Mouse (Mus musculus) ZHBTc4 (cell line): ENCODE results near the gene Tnrc6a.
A peak's percentile ranks its signal among the peaks of the same experiment; 100 is the strongest.
"Not testable (repeated sequence)": the region's sequence is repeated elsewhere in the genome, so short reads cannot be mapped to it uniquely, and the experiment has no call there.

Experiments
- DNase-seq: peaks from one replicate; pipeline ENCODE4 v3.0.0-alpha.2; 2011; ENCODE audit warnings: low read depth, low spot score

The Tnrc6a gene

GRCm38 (mm10) chr7:123123665-123124298, at the start of gene Tnrc6a:
Gene Tnrc6a (plus strand): TSS chr7:123123885.
- peak; percentile 95 for DNase-seq

GRCm38 (mm10) chr7:123082236-123082635, 41.4 kb upstream of the Tnrc6a start:
- DNase-seq, result no peak

DNA sequence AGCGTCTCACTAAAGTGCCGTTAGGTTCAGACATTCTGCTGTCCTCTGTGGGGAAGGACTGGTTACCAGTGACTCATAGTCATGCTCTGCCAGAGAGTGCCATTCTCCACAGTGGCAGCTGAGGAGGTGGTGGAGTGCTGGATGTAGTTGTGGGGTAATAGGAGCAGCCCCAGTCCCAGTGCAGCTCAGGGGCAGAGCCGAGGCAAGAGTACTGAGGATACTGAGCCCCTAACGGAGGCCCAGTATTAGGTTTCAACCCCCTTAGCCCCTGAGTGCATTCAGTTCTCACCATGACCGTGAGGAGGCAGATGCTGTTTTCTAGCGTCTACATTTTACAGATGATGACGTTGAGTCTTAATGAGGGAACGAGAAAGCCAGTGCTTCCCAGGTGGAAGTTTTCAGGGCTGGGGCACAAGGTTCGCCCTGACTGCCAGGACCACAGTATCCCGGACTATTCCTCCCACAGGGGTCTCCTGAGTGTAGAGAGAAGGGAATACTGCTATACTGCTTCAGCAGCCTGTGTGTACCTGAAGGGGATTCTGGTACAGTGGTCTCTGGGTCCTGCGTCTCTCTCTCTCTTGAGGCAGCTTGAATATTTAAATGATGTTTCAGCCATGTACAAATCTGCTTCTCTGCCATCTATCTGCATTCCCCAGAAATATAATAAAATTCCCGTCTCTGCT, 40.1 kb upstream of the Tnrc6a start:
- no peak for DNase-seq

- peak; percentile 33 for DNase-seq
Measured at GRCm38 (mm10) chr7:123084180-123084691, 39.4 kb upstream of the Tnrc6a start.

GRCm38 (mm10) chr7:123084708-123085107, 39.0 kb upstream of the Tnrc6a start:
- DNase-seq, result peak; percentile 47

GRCm38 (mm10) chr7:123088920-123089319, 34.8 kb upstream of the Tnrc6a start:
- DNase-seq, result no peak

DNA sequence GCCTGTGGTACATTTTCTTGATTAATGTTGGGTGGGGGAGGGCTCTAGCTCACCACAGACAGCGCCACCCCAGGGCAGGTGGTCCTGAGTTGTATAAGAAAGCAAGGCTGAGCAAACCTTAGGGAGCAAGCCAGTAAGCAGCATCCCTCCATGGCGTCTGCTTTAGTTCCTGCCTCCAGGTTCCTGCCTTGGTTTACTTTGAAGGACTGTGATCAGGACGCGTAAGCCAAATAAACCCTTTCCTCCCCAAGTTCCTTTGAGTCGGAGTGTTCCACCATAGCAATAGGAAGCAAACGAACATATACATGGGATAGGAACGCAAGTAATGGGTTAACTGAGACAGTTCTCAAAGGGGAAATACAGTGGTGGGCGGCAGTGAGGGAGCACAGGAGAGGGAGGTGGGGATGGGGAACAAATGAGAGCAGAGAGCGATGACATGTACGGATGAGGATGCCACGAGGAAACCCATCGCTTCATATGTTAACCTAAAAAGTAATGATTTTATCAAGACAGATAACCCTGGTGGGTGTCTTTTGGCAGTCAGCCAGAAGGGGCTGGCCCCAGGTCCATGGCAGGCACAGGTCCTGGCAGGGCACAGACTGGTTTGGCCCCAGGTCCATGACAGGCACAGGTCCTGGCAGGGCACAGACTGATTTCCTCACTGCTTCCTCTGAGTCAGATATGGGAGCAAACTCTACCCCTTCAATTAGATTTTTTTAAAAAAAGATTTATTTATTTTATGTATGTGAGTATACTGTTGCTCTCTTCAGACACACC, 27.2 kb upstream of the Tnrc6a start:
- DNase-seq, result peak; percentile 30

DNA sequence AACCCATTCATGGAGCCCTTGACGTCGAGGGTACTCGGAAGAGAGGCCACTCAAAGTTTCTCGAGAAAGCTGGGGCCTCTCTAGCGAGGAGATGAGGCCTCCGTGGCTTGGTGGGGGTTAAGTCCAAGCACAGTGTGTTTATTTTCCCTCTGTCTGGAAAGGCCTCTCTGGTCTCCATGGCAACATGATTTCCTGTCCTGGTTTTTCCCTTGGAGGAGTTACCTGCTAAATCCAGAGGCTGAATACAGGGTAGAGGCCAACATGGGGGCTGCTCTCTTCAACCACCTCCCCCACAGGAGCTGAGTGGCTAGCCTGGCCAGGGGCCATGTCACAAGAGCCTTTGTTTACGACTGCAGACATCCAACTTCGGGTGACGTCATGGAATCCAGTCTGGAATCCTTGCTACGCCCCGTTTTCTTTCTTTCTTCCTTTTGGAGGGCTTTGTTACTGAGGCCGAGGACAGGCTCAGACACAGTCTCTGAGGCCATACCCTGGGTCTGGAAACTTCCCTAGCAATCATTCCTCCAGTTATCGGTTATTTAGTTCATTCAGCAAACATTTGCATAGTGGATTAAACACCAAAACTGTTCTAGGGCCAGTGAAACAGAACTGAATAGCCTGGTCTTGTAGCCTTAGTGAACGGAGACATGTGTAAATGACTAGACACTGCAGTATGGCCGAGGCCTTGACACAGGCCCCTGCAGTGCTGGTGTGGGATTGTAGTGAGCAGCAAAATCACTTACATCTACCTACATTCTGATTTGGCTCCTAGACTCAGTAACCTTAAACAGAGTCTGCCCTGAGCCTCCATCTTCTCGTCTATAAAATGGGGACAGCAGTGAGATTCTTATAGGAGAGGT, 25.6 kb upstream of the Tnrc6a start:
- DNase-seq, result peak; percentile 80

GRCm38 (mm10) chr7:123101295-123101694, 22.4 kb upstream of the Tnrc6a start:
- no peak for DNase-seq

DNA sequence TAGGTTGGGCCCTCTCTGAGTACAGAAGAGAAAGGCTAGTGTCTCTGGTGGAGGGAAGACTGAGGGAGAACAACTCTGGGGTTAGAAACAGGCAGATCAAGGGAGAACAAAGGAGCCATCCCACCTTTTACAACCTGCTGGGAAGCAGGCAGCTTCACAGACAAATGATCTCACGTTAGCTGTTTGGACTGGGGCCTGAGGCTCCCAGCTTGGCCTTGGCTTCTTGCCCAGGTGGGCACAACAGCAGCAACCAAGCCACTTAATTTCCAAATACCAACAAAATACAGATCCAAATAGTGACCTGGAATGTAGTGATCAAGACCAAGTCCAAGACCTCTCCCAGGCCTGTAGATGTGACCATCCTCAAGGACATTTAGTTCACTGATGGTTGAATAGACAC, 18.3 kb upstream of the Tnrc6a start:
- DNase-seq, result not testable (repeated sequence)

- no peak for DNase-seq
Measured at GRCm38 (mm10) chr7:123105906-123106305, 17.8 kb upstream of the Tnrc6a start.

GRCm38 (mm10) chr7:123106326-123106725, 17.4 kb upstream of the Tnrc6a start:
- no peak for DNase-seq

GRCm38 (mm10) chr7:123108058-123109055, 15.3 kb upstream of the Tnrc6a start:
- DNase-seq, result no peak

DNA sequence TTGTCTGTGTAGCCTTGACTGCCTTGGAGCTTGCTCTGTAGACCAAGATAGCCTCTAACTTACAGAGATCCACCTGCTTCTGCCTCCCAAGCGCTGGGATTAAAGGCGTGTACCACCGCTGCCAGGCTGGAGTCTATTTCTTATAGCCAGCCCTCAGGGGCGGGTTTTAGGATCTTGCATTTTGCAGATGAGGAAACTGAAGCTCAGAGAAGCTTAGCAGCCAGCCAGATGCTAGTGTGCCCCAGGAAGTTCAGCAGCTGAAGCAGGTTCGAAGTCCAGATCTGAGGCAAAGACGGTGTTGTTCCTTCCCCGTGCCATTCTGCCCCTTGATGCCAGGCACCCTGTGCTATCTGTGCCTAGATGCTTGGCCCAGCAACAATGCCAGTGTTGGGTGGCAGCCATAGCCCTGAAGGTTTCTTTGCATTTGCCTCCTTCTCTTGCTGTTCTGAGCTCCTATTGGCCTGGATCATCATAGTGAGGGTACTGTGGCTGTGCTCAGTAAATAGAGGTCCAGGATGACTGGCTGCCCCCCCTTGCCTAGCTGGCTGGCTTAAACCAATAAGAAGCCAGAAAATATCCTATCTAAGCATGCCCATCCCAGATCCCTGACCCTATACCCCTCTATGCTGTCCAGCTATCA, 14.2 kb upstream of the Tnrc6a start:
- no peak for DNase-seq

- no peak for DNase-seq
Measured at GRCm38 (mm10) chr7:123110135-123110534, 13.6 kb upstream of the Tnrc6a start.

GRCm38 (mm10) chr7:123113590-123113989, 10.1 kb upstream of the Tnrc6a start:
- DNase-seq, result no peak

DNA sequence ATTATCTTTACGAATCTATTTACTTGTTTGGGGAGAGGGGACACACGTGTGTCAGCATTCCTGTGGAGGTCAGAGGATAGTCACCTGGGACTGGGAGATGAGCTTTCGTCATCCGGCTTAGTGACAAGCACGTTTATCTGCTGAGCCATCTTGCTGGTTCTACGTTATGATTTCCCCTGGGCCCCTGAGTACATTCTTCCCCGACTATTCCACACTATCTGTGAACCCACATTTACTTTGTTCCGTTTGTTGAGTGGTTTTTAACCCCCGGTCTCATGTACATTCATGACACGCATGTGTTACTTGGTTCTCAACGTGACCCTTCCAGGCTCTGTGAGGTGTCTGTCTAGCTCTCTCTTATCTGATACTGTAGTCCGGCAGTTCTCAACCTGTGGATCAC, 6.9 kb upstream of the Tnrc6a start:
- no peak for DNase-seq

- DNase-seq, result no peak
Measured at GRCm38 (mm10) chr7:123117209-123117608, 6.5 kb upstream of the Tnrc6a start.

GRCm38 (mm10) chr7:123120516-123120915, 3.2 kb upstream of the Tnrc6a start:
- no peak for DNase-seq

GRCm38 (mm10) chr7:123124299-123124716, 623 bp downstream of the Tnrc6a start:
- peak; percentile 26 for DNase-seq
